Mouse (Mus musculus) retina, postnatal 1 day (tissue): ENCODE measurements around the gene Adamts13.
A peak's percentile ranks its signal among the peaks of the same experiment; 100 is the strongest.

Source experiments
- DNase-seq: peaks from one replicate; pipeline ENCODE4 v3.0.0-alpha.2; 2012

Gene Adamts13

GRCm38 (mm10) chr2:27038596-27038995, 65.4 kb downstream of the Adamts13 start:
- peak; percentile 86 for DNase-seq

DNA sequence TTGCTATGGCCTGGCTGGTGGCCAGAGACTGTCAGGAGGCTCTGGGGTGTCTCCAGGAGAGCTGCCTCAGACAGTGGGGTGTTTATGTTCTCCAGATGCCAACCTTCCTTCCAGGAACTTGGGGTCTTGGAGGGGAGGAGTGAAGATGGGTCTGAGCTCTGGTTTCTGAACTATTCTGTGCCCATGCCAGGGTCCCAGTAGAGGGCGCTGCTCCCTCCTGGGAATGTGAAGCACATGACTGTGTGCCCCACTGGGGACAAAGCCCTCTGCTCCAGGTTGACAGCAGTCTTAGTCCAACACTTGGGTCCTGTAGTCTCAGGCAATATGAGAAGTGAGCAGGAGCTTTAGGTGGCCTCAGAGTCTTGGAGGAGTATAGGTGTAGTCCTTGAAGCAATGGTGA, 66.1 kb downstream of the Adamts13 start:
- peak; percentile 41 for DNase-seq

DNA sequence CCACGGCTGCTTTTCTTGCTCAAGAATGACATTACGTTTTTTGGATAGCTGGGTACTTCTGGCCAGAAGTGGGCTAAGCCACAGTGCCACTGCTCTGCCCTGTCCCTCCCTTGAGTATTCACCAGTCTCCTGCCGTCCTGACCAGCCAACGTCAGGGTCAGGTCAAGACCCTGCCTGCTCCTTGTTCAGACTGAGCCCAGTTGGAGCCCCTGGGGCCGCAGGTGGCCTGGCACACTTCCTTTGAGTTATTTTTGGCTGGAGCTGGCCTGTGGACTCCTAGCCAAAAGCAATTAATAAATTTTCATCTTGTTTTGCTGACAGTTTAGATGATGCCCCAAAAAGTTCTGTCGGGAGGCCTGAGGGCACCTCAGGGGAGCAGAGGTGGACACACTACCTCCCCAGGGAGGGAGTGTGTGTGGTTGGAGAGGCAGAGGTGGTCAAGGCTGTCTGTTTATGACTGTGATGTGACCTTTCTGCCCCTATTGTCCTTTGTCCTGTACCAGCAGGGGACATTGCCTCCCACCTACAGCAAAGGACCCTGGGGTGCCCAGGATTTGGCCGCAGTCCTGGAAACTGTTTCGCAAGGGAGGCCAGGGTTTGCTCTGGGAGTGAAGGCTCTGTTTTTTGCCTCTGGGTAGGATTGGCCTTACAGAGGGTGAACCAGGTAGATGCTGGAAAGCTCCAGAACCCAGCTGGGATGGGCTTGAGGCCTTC, 69.1 kb downstream of the Adamts13 start:
- DNase-seq = no peak

- peak; percentile 82 for DNase-seq
Measured at GRCm38 (mm10) chr2:27043461-27043860, 70.2 kb downstream of the Adamts13 start.

DNA sequence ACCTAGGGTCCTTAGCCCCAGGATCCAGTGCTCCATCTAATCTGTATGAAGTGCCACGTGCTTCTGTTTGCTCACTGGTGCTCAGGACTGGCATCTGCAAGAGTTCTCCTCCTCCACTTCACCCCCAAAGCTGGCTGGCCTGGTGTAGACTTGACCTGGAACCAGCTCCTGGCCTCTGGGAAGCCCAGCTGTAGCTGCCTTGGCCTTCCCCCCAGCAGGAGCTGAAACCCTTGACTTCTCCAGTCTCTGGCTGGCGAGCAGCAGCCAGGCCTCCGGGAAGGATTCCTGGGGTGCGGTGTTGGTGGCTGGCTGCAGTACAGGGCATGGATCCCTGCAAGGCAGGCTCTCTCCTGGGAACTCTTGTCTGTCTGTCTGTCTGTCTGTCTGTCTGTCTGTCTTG, 71.0 kb downstream of the Adamts13 start:
- no peak for DNase-seq

GRCm38 (mm10) chr2:27044641-27045040, 71.4 kb downstream of the Adamts13 start:
- no peak for DNase-seq

GRCm38 (mm10) chr2:27045979-27046770, 73.0 kb downstream of the Adamts13 start:
- no peak for DNase-seq

- no peak for DNase-seq
Measured at GRCm38 (mm10) chr2:27049408-27049807, 76.2 kb downstream of the Adamts13 start.

GRCm38 (mm10) chr2:27058251-27058650, 85.0 kb downstream of the Adamts13 start:
- DNase-seq = no peak

DNA sequence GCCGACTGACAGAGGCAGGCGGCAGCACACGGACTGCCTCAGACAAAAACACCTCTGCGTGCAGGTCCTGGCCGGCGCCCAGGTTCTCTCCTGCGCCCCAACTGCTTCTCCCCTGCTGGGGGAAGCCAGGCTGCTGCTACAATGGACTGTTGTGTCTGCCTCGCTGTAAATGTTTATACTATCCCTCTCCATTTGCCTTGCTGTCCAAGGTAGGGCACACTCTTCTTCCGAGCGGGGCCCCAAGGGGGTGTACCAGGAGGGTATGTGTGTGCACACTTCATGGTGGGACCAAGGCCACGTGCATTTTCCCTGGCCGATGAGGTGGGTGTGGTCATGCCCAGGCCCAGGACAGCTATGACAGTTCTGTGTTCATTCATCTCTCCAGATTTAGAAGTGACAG, 85.5 kb downstream of the Adamts13 start:
- DNase-seq = no peak

GRCm38 (mm10) chr2:27059187-27059586, 86.0 kb downstream of the Adamts13 start:
- DNase-seq = no peak
